Mouse (Mus musculus): ENCODE measurements at regions not wholly inside any gene's neighbourhood (a gene's known extent, or its start where the extent isn't known, plus 50 kb on each side); places are given as distances from the start of the nearest gene placed in this dataset.
"Not testable (repeated sequence)": the region's sequence is repeated elsewhere in the genome, so short reads cannot be mapped to it uniquely, and the experiment has no call there.

GRCm38 (mm10) chr3:147824451-147824850 is 972.3 kb downstream of the Ttll7 start:
- DNase-seq, result no peak

- DNase-seq, result no peak
Measured at GRCm38 (mm10) chr3:147814080-147814650, 962.0 kb downstream of the Ttll7 start.

- DNase-seq, result no peak
Measured at GRCm38 (mm10) chr3:147802546-147802945, 950.4 kb downstream of the Ttll7 start.

GRCm38 (mm10) chr3:147796524-147796923 is 944.4 kb downstream of the Ttll7 start:
- no peak for DNase-seq

- DNase-seq, result no peak
Measured at GRCm38 (mm10) chr3:147795116-147795515, 942.9 kb downstream of the Ttll7 start.

- no peak for DNase-seq
Measured at GRCm38 (mm10) chr3:147786555-147786954, 934.4 kb downstream of the Ttll7 start.

- no peak for DNase-seq
Measured at GRCm38 (mm10) chr3:147750842-147751191, 898.6 kb downstream of the Ttll7 start.

- peak; percentile 14 for DNase-seq
Measured at GRCm38 (mm10) chr3:147749939-147750841, 898.0 kb downstream of the Ttll7 start.

GRCm38 (mm10) chr3:147749442-147749841 is 897.3 kb downstream of the Ttll7 start:
- DNase-seq, result no peak

- no peak for DNase-seq
Measured at GRCm38 (mm10) chr3:147736673-147737439, 884.7 kb downstream of the Ttll7 start.

- no peak for DNase-seq
Measured at GRCm38 (mm10) chr3:147716391-147716790, 864.2 kb downstream of the Ttll7 start.

- DNase-seq, result no peak
Measured at GRCm38 (mm10) chr3:147707401-147707801, 855.2 kb downstream of the Ttll7 start.

GRCm38 (mm10) chr3:147683730-147684129 is 831.6 kb downstream of the Ttll7 start:
- no peak for DNase-seq

GRCm38 (mm10) chr3:147680299-147680698 is 828.1 kb downstream of the Ttll7 start:
- DNase-seq, result no peak

- DNase-seq, result no peak
Measured at GRCm38 (mm10) chr3:147662572-147662971, 810.4 kb downstream of the Ttll7 start.

GRCm38 (mm10) chr3:147652849-147653248 is 800.7 kb downstream of the Ttll7 start:
- no peak for DNase-seq

- DNase-seq, result not testable (repeated sequence)
Measured at GRCm38 (mm10) chr3:147635486-147635885, 783.3 kb downstream of the Ttll7 start.

GRCm38 (mm10) chr3:147631151-147631550 is 779.0 kb downstream of the Ttll7 start:
- no peak for DNase-seq

- DNase-seq, result no peak
Measured at GRCm38 (mm10) chr3:147583697-147584315, 731.6 kb downstream of the Ttll7 start.

GRCm38 (mm10) chr3:147571850-147572249 is 719.7 kb downstream of the Ttll7 start:
- no peak for DNase-seq

GRCm38 (mm10) chr3:147545329-147546006 is 693.3 kb downstream of the Ttll7 start:
- no peak for DNase-seq

GRCm38 (mm10) chr3:147542285-147542684 is 690.1 kb downstream of the Ttll7 start:
- no peak for DNase-seq

Data from gastrocnemius, postnatal 25 days (tissue).